Mouse (Mus musculus) thymus, adult 2 months (tissue): ENCODE measurements around the gene Fndc3a.

Experiments
- CTCF ChIP-seq: fragments of 200-500 bp; IDR thresholded peaks from 2 replicates; pipeline ENCODE4 v1.5.1; 2012; ENCODE audit warnings: mild to moderate bottlenecking, control low read depth, low read length, moderate library complexity, borderline replicate concordance; ENCODE audit not compliant: control insufficient read depth, poor library complexity, insufficient read depth; ENCODE audit errors: extremely low read depth
- POLR2A ChIP-seq: fragments of 200-500 bp; IDR thresholded peaks from 2 replicates; pipeline ENCODE4 v1.6.1; 2012; ENCODE audit warnings: mild to moderate bottlenecking, low read length, control low read depth, moderate library complexity; ENCODE audit not compliant: control insufficient read depth, poor library complexity, insufficient read depth; ENCODE audit errors: extremely low read depth

GRCm38 (mm10) chr14:72600375-72600774, 109.4 kb downstream of the Fndc3a start:
- TF ChIP-seq CTCF (no peak), POLR2A (no peak)
